Mouse (Mus musculus) CH12.LX (cell line): ENCODE measurements at regions not wholly inside any gene's neighbourhood (a gene's known extent, or its start where the extent isn't known, plus 50 kb on each side); places are given as distances from the start of the nearest gene placed in this dataset.

Source experiments
- DNase-seq: peaks from one replicate; pipeline ENCODE4 v3.0.0-alpha.2; 2013; ENCODE audit errors: extremely low read depth
- H3K27ac ChIP-seq: 2 replicates; pipeline ENCODE4 v1.5.1; 2012; ENCODE audit warnings: low read depth, mild to moderate bottlenecking, control low read depth, moderate library complexity; ENCODE audit not compliant: insufficient read depth
- H3K27me3 ChIP-seq: replicated peaks from 2 replicates; pipeline ENCODE3; 2012; ENCODE audit warnings: inconsistent platforms
- H3K36me3 ChIP-seq, 2 experiments: replicated peaks in 1 of 2; 2 replicates each; pipeline versions ENCODE3 to v1.6.1; 2012; ENCODE audit warnings: inconsistent platforms in 1 of 2, low read length in 1 of 2, mild to moderate bottlenecking in 1 of 2, mixed read lengths in 1 of 2, moderate library complexity in 1 of 2; ENCODE audit not compliant: control insufficient read depth in 1 of 2, insufficient read depth in 1 of 2
- H3K4me1 ChIP-seq, 2 experiments: 2 replicates each; pipeline ENCODE4 v1.6.1; 2012; ENCODE audit warnings: inconsistent platforms in 1 of 2, moderate library complexity in 1 of 2; ENCODE audit not compliant: insufficient read depth in 2 of 2, control insufficient read depth in 1 of 2
- H3K4me2 ChIP-seq: 2 replicates; pipeline ENCODE4 v1.6.1; 2012; ENCODE audit warnings: low read depth, mild to moderate bottlenecking, control low read depth; ENCODE audit not compliant: poor library complexity, insufficient read depth, severe bottlenecking
- H3K4me3 ChIP-seq, 3 experiments: fragments of 150-350 bp in 1 of 3; sonication (generic) in 1 of 3; replicated peaks in 1 of 3; 2 replicates each; pipeline versions ENCODE3 to v1.5.1; 2011 to 2012; ENCODE audit warnings: low read depth in 2 of 3, low read length in 2 of 3, mild to moderate bottlenecking in 2 of 3, moderate library complexity in 2 of 3, control low read depth in 1 of 3, improper control_type of control experiment in 1 of 3, inconsistent platforms in 1 of 3, mixed read lengths in 1 of 3; ENCODE audit not compliant: poor library complexity in 1 of 3
- H3K79me2 ChIP-seq: replicated peaks from 2 replicates; pipeline ENCODE4 v1.6.1; 2012; ENCODE audit warnings: mild to moderate bottlenecking, moderate library complexity; ENCODE audit not compliant: control insufficient read depth, poor library complexity, insufficient read depth, severe bottlenecking; ENCODE audit errors: extremely low read depth
- H3K9ac ChIP-seq: 2 replicates; pipeline ENCODE4 v1.6.1; 2012; ENCODE audit warnings: low read depth, mild to moderate bottlenecking, control low read depth, moderate library complexity; ENCODE audit not compliant: insufficient read depth
- H3K9me3 ChIP-seq: replicated peaks from 2 replicates; pipeline ENCODE3; 2012; ENCODE audit warnings: low read length, inconsistent platforms, mixed read lengths
- CHD1 ChIP-seq: IDR thresholded peaks from 2 replicates; pipeline ENCODE4 v1.6.1; 2012; ENCODE audit warnings: low read depth, low read length, improper control_type of control experiment, inconsistent platforms
- CHD2 ChIP-seq: IDR thresholded peaks from 2 replicates; pipeline ENCODE4 v1.6.1; 2011; ENCODE audit warnings: low read length, improper control_type of control experiment
- CTCF ChIP-seq, 2 experiments: IDR thresholded peaks in 1 of 2; conservative IDR thresholded peaks in 1 of 2; 2 replicates each; pipeline ENCODE4 v1.5.1; 2011 to 2012; ENCODE audit warnings: low read depth in 2 of 2, low read length in 2 of 2, improper control_type of control experiment in 1 of 2, inconsistent platforms in 1 of 2, mild to moderate bottlenecking in 1 of 2, moderate library complexity in 1 of 2
- ELF1 ChIP-seq: IDR thresholded peaks from 2 replicates; pipeline ENCODE4 v1.6.1; 2014; ENCODE audit warnings: low read depth, mild to moderate bottlenecking, inconsistent platforms, low read length, improper control_type of control experiment
- HCFC1 ChIP-seq: IDR thresholded peaks from 2 replicates; pipeline ENCODE4 v1.6.1; 2012; ENCODE audit warnings: low read depth, mild to moderate bottlenecking, inconsistent platforms, low read length, improper control_type of control experiment
- IRF4 ChIP-seq: IDR thresholded peaks from 2 replicates; pipeline ENCODE4 v1.6.1; 2014; ENCODE audit warnings: low read depth, mild to moderate bottlenecking, inconsistent platforms, low read length, improper control_type of control experiment
- JUN ChIP-seq: IDR thresholded peaks from 2 replicates; pipeline ENCODE4 v1.6.1; 2011; ENCODE audit warnings: low read depth, mild to moderate bottlenecking, low read length, improper control_type of control experiment, moderate library complexity; ENCODE audit not compliant: insufficient read depth
- KAT2A ChIP-seq: IDR thresholded peaks from 2 replicates; pipeline ENCODE4 v1.6.1; 2012; ENCODE audit warnings: low read length, improper control_type of control experiment, inconsistent platforms; ENCODE audit not compliant: insufficient replicate concordance
- MAFK ChIP-seq: IDR thresholded peaks from 2 replicates; pipeline ENCODE4 v1.6.1; 2011; ENCODE audit warnings: low read length, improper control_type of control experiment; ENCODE audit not compliant: insufficient replicate concordance
- MEF2A ChIP-seq: IDR thresholded peaks from 2 replicates; pipeline ENCODE4 v1.6.1; 2014; ENCODE audit warnings: low read depth, mild to moderate bottlenecking, inconsistent platforms, low read length, improper control_type of control experiment, borderline replicate concordance
- MYC ChIP-seq: IDR thresholded peaks from 2 replicates; pipeline ENCODE4 v1.6.1; 2011; ENCODE audit warnings: low read depth, mild to moderate bottlenecking, improper control_type of control experiment, low read length
- NELFE ChIP-seq: IDR thresholded peaks from 2 replicates; pipeline ENCODE4 v1.6.1; 2011; ENCODE audit warnings: low read depth, low read length, improper control_type of control experiment
- ZNF384 ChIP-seq: IDR thresholded peaks from 2 replicates; pipeline ENCODE4 v1.6.1; 2012; ENCODE audit warnings: low read depth, low read length, improper control_type of control experiment, inconsistent platforms
- dilution Hi-C: fragments of 300-500 bp; cut with MboI; formaldehyde crosslinking; loops from 2 replicates; pipeline ENCODE4 v1.14.3; 2020; ENCODE audit warnings: low sequenced_read_pairs; ENCODE audit not compliant: extremely low pct_unique_long_range_greater_than_20kb, extremely low pct_ligation_motif_present
- in situ Hi-C: fragments of 300-500 bp; cut with MboI; formaldehyde crosslinking; loops from 3 replicates; pipeline ENCODE4 v1.14.3; 2019; ENCODE audit warnings: low sequenced_read_pairs, low pct_ligation_motif_present, low pct_unique_long_range_greater_than_20kb, mixed read lengths

DNA sequence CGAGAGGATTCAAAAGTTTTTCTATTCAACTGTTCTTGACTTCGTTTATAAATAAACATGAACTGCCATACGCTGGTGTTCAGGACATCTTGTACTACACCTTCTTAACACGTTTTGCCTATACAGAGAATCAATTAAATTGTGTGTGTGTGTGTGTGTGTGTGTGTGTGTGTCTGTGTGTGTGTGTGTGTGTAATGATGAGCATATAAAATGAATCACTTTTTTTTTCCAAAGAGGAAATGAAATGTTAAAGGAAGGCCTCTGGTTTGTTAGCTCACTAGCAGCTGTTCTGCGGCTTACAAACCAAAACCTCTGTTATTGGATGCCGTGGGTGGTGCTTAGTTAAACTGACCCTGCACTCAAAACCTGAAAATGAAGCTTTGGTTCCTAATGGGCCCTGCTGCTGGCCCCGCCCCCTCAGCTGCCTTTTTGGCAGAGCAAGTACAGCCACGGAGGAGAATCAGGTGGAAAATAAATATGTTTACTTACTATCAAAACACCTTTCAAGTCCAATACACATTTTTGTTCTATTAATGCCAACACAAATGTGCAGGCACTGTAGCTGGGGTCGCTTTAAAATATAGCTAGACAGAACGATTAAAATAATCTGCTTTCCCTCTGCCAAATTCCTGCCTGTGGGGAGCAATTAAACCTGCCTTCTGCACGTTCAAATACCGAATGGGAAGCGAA is 65.5 kb upstream of the Tmco5 start:
- in situ Hi-C loops (no loop called here), dilution Hi-C loops (no loop called here)
- Histone ChIP-seq H3K27me3 (no peaks in the 10 kb centered on the region), H3K36me3 (no peaks in the 10 kb centered on the region), H3K9ac (no peak overlapping the region), H3K27ac (no peak overlapping the region), H3K4me3 (no peak overlapping the region), H3K9me3 (no peaks in the 10 kb centered on the region), H3K79me2 (no peaks in the 10 kb centered on the region), H3K4me2 (peak overlapping the region; percentile 51), H3K4me1 (peaks cover 0 to 7% of the 10 kb centered on the region in 2 experiments; a peak in 1 of 4 replicates)
- TF ChIP-seq ZNF384 (peak; percentile 50; the same call in 1 of the 2 replicates), JUN (no peak)
- peak; percentile 29 for DNase-seq

DNA sequence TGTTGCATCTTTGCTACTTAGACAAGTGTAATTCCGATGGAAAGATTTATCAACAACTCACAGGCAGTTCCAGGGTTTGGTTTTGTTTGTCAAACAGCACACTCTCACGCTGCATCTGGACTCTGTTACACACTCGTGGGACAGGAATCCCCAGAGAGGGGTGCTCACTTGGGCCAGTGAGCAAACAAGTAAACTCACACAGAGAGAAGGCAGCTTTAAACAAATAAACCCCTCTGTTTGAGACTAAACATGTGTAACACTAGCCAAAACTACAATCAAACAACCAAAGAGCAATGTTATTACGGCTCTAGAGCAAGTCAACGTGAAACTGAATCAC is 65.0 kb upstream of the Tmco5 start:
- H3K9ac ChIP-seq: no peak overlapping the region
- DNase-seq: no peak
- no peaks in the 10 kb centered on the region for H3K9me3 ChIP-seq
- H3K4me1 ChIP-seq: peaks cover 0 to 7% of the 10 kb centered on the region in 2 experiments; a peak in 1 of 4 replicates
- no peak overlapping the region for H3K27ac ChIP-seq
- TF ChIP-seq JUN (no peak), IRF4 (no peak), MEF2A (no peak), CHD2 (no peak), ZNF384 (no peak), KAT2A (no peak), NELFE (no peak), HCFC1 (no peak), ELF1 (no peak), MAFK (no peak), CHD1 (no peak)
- dilution Hi-C loops: no loop called here
- in situ Hi-C loops: no loop called here
- H3K27me3 ChIP-seq: no peaks in the 10 kb centered on the region
- H3K79me2 ChIP-seq: no peaks in the 10 kb centered on the region
- no peak overlapping the region for H3K4me3 ChIP-seq
- peak overlapping the region; percentile 51; the same call in 1 of the 2 replicates for H3K4me2 ChIP-seq
- H3K36me3 ChIP-seq: no peaks in the 10 kb centered on the region

DNA sequence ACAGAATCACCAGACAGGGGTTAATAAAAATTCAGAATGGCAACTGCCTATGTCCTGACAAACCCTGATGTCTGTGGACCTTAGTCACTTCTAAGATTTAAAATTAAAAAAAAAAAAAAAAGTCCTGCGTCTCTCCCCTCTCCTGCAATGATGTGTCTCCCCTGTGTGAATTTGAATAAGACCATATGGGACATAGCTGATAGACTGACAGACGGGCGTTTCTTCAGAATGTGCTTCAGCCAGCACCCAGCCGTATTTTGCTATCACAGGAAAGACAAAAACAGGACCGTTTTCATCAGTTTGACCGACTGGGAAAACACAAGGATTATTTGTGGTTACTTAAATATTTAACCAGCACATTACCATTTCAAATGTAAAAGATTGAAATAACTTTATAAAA is 61.4 kb upstream of the Tmco5 start:
- no peaks in the 10 kb centered on the region for H3K79me2 ChIP-seq
- H3K4me2 ChIP-seq: no peak overlapping the region
- DNase-seq: no peak
- no peaks in the 10 kb centered on the region for H3K27me3 ChIP-seq
- dilution Hi-C loops: no loop called here
- no peak overlapping the region for H3K27ac ChIP-seq
- no peak overlapping the region for H3K9ac ChIP-seq
- H3K9me3 ChIP-seq: no peaks in the 10 kb centered on the region
- no peak overlapping the region for H3K4me3 ChIP-seq
- peaks cover 0 to 7% of the 10 kb centered on the region in 2 experiments; a peak in 1 of 4 replicates for H3K4me1 ChIP-seq
- no peaks in the 10 kb centered on the region for H3K36me3 ChIP-seq
- in situ Hi-C loops: no loop called here
- no peak for TF ChIP-seq CTCF (conservative IDR thresholded peaks at IDR 0.05 in 1 of 2, IDR thresholded peaks at IDR 0.05 in 1 of 2; ENCODE audit: low read depth in 2 of 2, low read length in 2 of 2)
- TF ChIP-seq NELFE: no peak
- no peak for TF ChIP-seq ZNF384
- TF ChIP-seq MYC: no peak
